Mouse (Mus musculus): Measurements from ENCODE around the gene Fut7.

- peak; percentile 13; the same call in 1 of the 2 replicates for TF ChIP-seq POLR2A (IDR thresholded peaks at IDR 0.05; ENCODE audit: borderline replicate concordance, insufficient read depth, low read length)
- no peak for TF ChIP-seq CTCF (IDR thresholded peaks at IDR 0.05; ENCODE audit: borderline replicate concordance, insufficient read depth, low read depth, low read length)
Observed at GRCm38 (mm10) chr2:25456205-25456953, 33.3 kb downstream of the Fut7 start, which contains the start of gene Clic3.

Measured in cerebellum, adult 2 months (tissue).